Mouse (Mus musculus) small intestine, adult 2 months (tissue): ENCODE data around the gene Gpr182. TPM values are rescaled to one million over a fixed set of nuclear protein-coding genes. Genes with fewer than 3 reads are reported as not detected.

Experiments used
- H3K27ac ChIP-seq: fragments of 200-500 bp; 2 replicates; pipeline ENCODE4 v1.5.1; 2012; ENCODE audit warnings: low read depth, low read length, control low read depth, inconsistent platforms; ENCODE audit not compliant: insufficient read depth
- H3K27me3 ChIP-seq: fragments of 200-500 bp; 2 replicates; pipeline ENCODE4 v1.6.1; 2012; ENCODE audit warnings: mild to moderate bottlenecking, moderate library complexity, low read length, inconsistent platforms; ENCODE audit not compliant: control insufficient read depth, insufficient read depth
- H3K36me3 ChIP-seq: fragments of 200-500 bp; 2 replicates; pipeline ENCODE4 v1.6.1; 2012; ENCODE audit warnings: mild to moderate bottlenecking, low read length, control low read depth, inconsistent platforms; ENCODE audit not compliant: control insufficient read depth, insufficient read depth
- H3K4me1 ChIP-seq: fragments of 200-500 bp; 2 replicates; pipeline ENCODE4 v1.6.1; 2012; ENCODE audit warnings: low read length, inconsistent platforms, mixed read lengths; ENCODE audit not compliant: control insufficient read depth, insufficient read depth, insufficient read length
- H3K4me3 ChIP-seq: fragments of 200-500 bp; 2 replicates; pipeline ENCODE4 v1.5.1; 2012; ENCODE audit warnings: low read depth, mild to moderate bottlenecking, control low read depth, inconsistent platforms, low read length, moderate library complexity
- CTCF ChIP-seq: fragments of 200-500 bp; IDR thresholded peaks from 2 replicates; pipeline ENCODE4 v1.5.1; 2012; ENCODE audit warnings: low read depth, mild to moderate bottlenecking, control low read depth, inconsistent platforms, low read length, moderate library complexity, mixed read lengths; ENCODE audit not compliant: insufficient replicate concordance, insufficient read length; ENCODE audit errors: extremely low read depth
- POLR2A ChIP-seq: fragments of 200-500 bp; IDR thresholded peaks from 2 replicates; pipeline ENCODE4 v1.6.1; 2012; ENCODE audit warnings: low read depth, mild to moderate bottlenecking, control low read depth, inconsistent platforms, low read length, moderate library complexity
- WGBS: fragments of 180-500 bp; shearing (Covaris S2); methylation state at CpG from one replicate; pipeline ENCODE4 v1.1.7; 2018; 5-methylcytosine and 5-hydroxymethylcytosine counted together
- polyA plus RNA-seq: library from polyadenylated mRNA; depleted of rRNA; stranded (reverse); fragments of >200 nt; gene quantifications from 2 replicates; pipeline ENCODE4 v1.2.3, GENCODE M21; 2012; rRNA removed

Gpr182 gene
- polyA plus RNA-seq, 1 experiment, result 2.3 TPM

DNA sequence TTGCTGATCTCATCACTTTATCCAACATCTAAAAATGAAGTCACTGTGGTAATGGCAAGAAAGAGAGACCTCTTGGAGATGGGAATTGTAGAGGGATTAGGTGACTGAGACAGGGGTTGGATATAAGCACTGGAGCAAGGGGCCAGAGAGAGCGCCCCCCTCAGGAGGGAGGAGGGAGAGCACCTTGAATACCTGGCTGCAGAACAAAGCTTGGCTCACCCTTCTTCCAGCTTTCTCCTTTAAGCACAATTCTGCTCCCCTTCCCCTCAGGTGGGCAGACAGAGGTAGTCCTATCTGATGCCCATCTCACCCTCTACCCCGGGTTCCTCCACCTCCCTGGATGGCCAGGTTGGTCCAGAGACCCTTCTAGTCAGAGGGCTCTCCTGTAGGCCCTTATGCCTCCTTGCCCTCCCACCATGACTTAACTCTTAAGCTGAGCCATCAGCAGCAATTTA lies 46.7 kb downstream of the Gpr182 start, which contains the start of gene Myo1a:
Gene Myo1a, plus strand, starts transcription at position 405 of the 455 bp plus-strand sequence.
- H3K36me3 ChIP-seq, result peaks cover 43% of the 10 kb centered on the region
- H3K27ac ChIP-seq, result peak within 1 kb of the TSS; percentile 98
- H3K27me3 ChIP-seq, result no peaks in the 10 kb centered on the region
- WGBS, result 45% methylated on average over 2 of the region's 2 CpGs
- peak within 1 kb of the TSS; percentile 69 for H3K4me3 ChIP-seq
- H3K4me1 ChIP-seq, result peaks cover 15% of the 10 kb centered on the region; the same call in 1 of the 2 replicates
- TF ChIP-seq POLR2A (no peak), CTCF (peak; percentile 71)

DNA sequence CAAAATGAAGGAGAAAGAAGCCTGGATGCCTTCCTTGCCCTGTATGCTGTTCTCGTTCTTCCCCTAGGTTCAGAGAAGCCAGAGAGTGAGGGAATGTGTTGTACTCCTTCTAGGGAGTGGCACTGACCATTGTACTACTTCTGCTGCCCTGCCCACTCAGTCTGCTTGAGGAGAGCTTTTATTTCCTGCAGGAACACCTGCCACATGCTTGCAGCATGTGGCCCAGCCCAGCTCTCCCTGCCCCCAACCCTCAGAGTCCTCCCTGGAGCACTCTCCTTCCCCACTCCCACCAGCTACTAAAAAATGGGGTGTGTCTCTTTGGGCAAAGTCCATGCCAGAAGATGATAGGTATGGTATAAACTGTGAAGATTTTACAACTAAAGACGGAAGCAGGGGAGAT lies 47.2 kb downstream of the Gpr182 start:
- no peak for TF ChIP-seq CTCF
- Histone ChIP-seq H3K4me3 (peak overlapping the region; percentile 31; the same call in 1 of the 2 replicates), H3K36me3 (peaks cover 40% of the 10 kb centered on the region), H3K27ac (peak overlapping the region; percentile 98), H3K4me1 (peaks cover 15% of the 10 kb centered on the region; the same call in 1 of the 2 replicates), H3K27me3 (no peaks in the 10 kb centered on the region)
- 18% methylated on average over 2 of the region's 2 CpGs for WGBS

DNA sequence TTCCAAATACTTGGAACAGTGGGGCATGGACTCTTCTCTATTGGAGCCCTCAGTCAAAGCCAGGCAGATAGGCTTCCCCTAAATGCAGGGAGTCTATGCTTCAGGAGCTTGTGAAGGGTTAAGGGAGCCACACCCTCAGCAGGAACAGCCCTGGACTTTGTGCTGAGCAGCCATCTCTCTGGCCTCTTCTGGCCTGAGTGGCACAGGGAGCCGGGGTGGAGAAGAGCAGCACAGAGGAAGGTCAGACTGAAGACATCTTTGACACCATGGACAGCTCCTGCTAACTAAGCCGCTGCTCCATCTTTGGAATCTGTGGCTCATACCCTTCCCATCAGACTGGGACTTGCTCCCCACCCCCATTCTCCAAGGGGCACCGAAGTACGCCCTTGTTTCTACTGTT lies 48.2 kb downstream of the Gpr182 start:
- Histone ChIP-seq H3K4me1 (peaks cover 15% of the 10 kb centered on the region; the same call in 1 of the 2 replicates), H3K27me3 (no peaks in the 10 kb centered on the region), H3K36me3 (peaks cover 34% of the 10 kb centered on the region), H3K4me3 (peak overlapping the region; percentile 73), H3K27ac (peak overlapping the region; percentile 98)
- WGBS, result 8% methylated on average over 4 of the region's 4 CpGs
- TF ChIP-seq POLR2A (peak; percentile 91), CTCF (no peak)

DNA sequence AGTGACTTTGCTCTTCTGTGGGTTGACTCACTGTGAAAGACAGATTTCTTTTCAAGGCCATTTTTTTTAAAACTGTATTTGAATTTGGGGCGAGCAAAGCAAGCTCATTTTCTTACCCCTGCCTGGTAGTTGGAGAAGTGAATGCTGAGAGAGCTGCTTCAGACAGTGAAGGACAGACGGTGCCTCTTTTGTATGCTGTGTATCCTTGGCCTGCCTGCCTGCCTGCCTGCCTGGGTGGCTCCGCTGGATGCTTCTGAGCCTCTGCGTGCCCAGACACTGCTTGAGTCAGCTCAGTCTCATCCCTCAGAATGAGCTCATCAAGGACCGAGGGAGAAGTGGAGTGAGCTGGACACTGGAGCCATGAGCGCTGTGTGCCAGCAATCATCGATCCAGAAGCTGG lies 52.6 kb downstream of the Gpr182 start:
- WGBS, result 94% methylated on average over 7 of the region's 7 CpGs
- no peaks in the 10 kb centered on the region for H3K36me3 ChIP-seq
- H3K4me3 ChIP-seq, result no peak overlapping the region
- H3K27ac ChIP-seq, result no peak overlapping the region
- no peak for TF ChIP-seq POLR2A
- no peak for TF ChIP-seq CTCF
- peaks cover 9% of the 10 kb centered on the region; the same call in 1 of the 2 replicates for H3K4me1 ChIP-seq
- H3K27me3 ChIP-seq, result no peaks in the 10 kb centered on the region

Other genes with a start within 250 kb of the Gpr182 start
- gene Ndufa4l2, start 236.8 kb downstream of the Gpr182 start, polyA plus RNA-seq, result 3.8 and 5.6 TPM in 2 replicates
- gene Shmt2, start 229.3 kb downstream of the Gpr182 start, polyA plus RNA-seq, result 36.6 and 49.6 TPM in 2 replicates
- 0.32 and 0.41 TPM in 2 replicates for gene Nxph4, start 217.2 kb downstream of the Gpr182 start, polyA plus RNA-seq
- gene Lrp1, start 130.6 kb downstream of the Gpr182 start, polyA plus RNA-seq, result 82.4 and 200 TPM in 2 replicates
- gene Stat6, start 108.7 kb downstream of the Gpr182 start, polyA plus RNA-seq, result 45.7 and 101 TPM in 2 replicates
- gene Nemp1, start 84.8 kb downstream of the Gpr182 start, polyA plus RNA-seq, result 0.67 and 2.5 TPM in 2 replicates
- gene Nab2, start 83.2 kb downstream of the Gpr182 start, polyA plus RNA-seq, result 9.4 and 31.8 TPM in 2 replicates
- 166 and 688 TPM in 2 replicates for gene Myo1a, start 46.6 kb downstream of the Gpr182 start, polyA plus RNA-seq
- gene Tac2, start 27.3 kb downstream of the Gpr182 start, polyA plus RNA-seq, result 0.27 TPM in 1 of 2 replicates, not detected in the other
- 2.9 and 6.7 TPM in 2 replicates for gene Zbtb39, start 12.2 kb downstream of the Gpr182 start, polyA plus RNA-seq
- not detected in 2 replicates for gene Rdh1, start 8.0 kb upstream of the Gpr182 start, polyA plus RNA-seq
- gene Rdh16f1, start 8.1 kb upstream of the Gpr182 start, polyA plus RNA-seq, result not detected in 2 replicates
- gene Rdh9, start 24.7 kb upstream of the Gpr182 start, polyA plus RNA-seq, result 8.0 and 40.9 TPM in 2 replicates
- gene Rdh16, start 49.4 kb upstream of the Gpr182 start, polyA plus RNA-seq, result 1.7 and 4.4 TPM in 2 replicates
- not detected in 2 replicates for gene Rdh19, start 98.2 kb upstream of the Gpr182 start, polyA plus RNA-seq
- gene Rdh16f2, start 114.7 kb upstream of the Gpr182 start, polyA plus RNA-seq, result 2.1 and 3.6 TPM in 2 replicates
- 30.9 and 73.0 TPM in 2 replicates for gene Rdh7, start 137.1 kb upstream of the Gpr182 start, polyA plus RNA-seq
- gene Sdr9c7, start 146.8 kb upstream of the Gpr182 start, polyA plus RNA-seq, result 0.70 TPM in 1 of 2 replicates, not detected in the other